Mouse (Mus musculus) heart, embryonic 16.5 days (tissue): ENCODE measurements around the gene Nsmce3. TPM values are rescaled to one million over a fixed set of nuclear protein-coding genes. Genes with fewer than 3 reads are reported as not detected.

Experiments
- ATAC-seq: fragments of 200-750 bp; cut with Nextera tagmentation; replicated peaks from 2 replicates; pipeline ENCODE4 v1.8.0; 2017; ENCODE audit warnings: moderate number of reproducible peaks; ENCODE audit not compliant: insufficient read depth, low FRiP score; ENCODE audit errors: extremely low read depth
- H3K27ac ChIP-seq: fragments of 300-500 bp; sonication (generic); 2 replicates; pipeline ENCODE4 v1.5.1; 2014; ENCODE audit warnings: mild to moderate bottlenecking, low read length, control low read depth, moderate library complexity
- H3K27me3 ChIP-seq: fragments of 300-500 bp; sonication (generic); 2 replicates; pipeline ENCODE4 v1.6.1; 2014; ENCODE audit warnings: low read length, mixed read lengths; ENCODE audit not compliant: control insufficient read depth, insufficient read depth
- H3K36me3 ChIP-seq: fragments of 300-500 bp; sonication (generic); 2 replicates; pipeline ENCODE4 v1.6.1; 2014; ENCODE audit not compliant: control insufficient read depth, insufficient read depth
- H3K4me1 ChIP-seq: fragments of 300-500 bp; sonication (generic); 2 replicates; pipeline ENCODE4 v1.6.1; 2014; ENCODE audit warnings: low read length, mixed read lengths; ENCODE audit not compliant: control insufficient read depth, insufficient read depth
- H3K4me2 ChIP-seq: fragments of 300-500 bp; sonication (generic); 2 replicates; pipeline ENCODE4 v1.6.1; 2014; ENCODE audit warnings: low read depth, mild to moderate bottlenecking, control low read depth, low read length
- H3K4me3 ChIP-seq: fragments of 300-500 bp; sonication (generic); 2 replicates; pipeline ENCODE4 v1.5.1; 2014; ENCODE audit warnings: mild to moderate bottlenecking, control low read depth, low read length
- H3K9ac ChIP-seq: fragments of 300-500 bp; sonication (generic); 2 replicates; pipeline ENCODE4 v1.6.1; 2014; ENCODE audit warnings: low read length, control low read depth
- H3K9me3 ChIP-seq: fragments of 300-500 bp; sonication (generic); replicated peaks from 2 replicates; pipeline ENCODE4 v1.6.1; 2016; ENCODE audit warnings: low read length; ENCODE audit not compliant: control insufficient read depth
- WGBS: fragments of 180-500 bp; shearing (Covaris S2); extraction: QIAGEN DNeasy Blood & Tissue Kit; methylation state at CpG from one replicate; pipeline ENCODE4 v1.1.7; 2014; 5-methylcytosine and 5-hydroxymethylcytosine counted together
- polyA plus RNA-seq: library from polyadenylated mRNA; unstranded; fragments of >200 nt; fragmentation: Nextera tagmentation; extraction: Ambion mirVana; gene quantifications from 2 replicates; pipeline ENCODE4 v1.2.1, GENCODE M21; 2015

The Nsmce3 gene
- polyA plus RNA-seq, 1 experiment from 2014 or later: 9.3 TPM

DNA sequence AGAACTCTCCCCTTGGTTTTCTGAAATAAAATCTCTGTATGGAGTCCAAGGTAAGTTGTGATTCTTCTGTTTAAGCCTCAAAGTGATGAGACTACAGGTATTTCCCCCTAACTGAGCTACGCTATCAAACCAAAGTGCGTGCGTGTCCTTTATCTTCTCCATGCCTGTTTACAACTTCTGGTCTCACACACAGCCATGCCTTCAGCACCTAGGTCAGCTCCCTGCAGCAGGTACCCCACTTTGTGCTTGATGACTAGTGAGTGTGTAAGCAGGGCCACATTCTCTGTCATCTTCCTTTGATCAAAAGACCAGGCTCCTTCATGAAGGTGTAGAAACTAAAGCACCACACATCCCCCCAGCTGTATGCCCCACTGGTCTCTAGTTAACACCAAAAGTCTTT lies 22.0 kb downstream of the Nsmce3 start:
- no peak for ATAC-seq
- 18% methylated on average over 3 of the region's 3 CpGs for WGBS
- no peak overlapping the region for H3K9ac ChIP-seq
- H3K9me3 ChIP-seq: no peaks in the 10 kb centered on the region
- no peak overlapping the region for H3K27ac ChIP-seq
- H3K4me2 ChIP-seq: no peak overlapping the region
- H3K4me1 ChIP-seq: 0 out of 2 replicates have a peak, but pooled peaks cover 4% of the 10 kb centered on the region
- H3K36me3 ChIP-seq: no peaks in the 10 kb centered on the region
- H3K27me3 ChIP-seq: no peaks in the 10 kb centered on the region
- H3K4me3 ChIP-seq: no peak overlapping the region

DNA sequence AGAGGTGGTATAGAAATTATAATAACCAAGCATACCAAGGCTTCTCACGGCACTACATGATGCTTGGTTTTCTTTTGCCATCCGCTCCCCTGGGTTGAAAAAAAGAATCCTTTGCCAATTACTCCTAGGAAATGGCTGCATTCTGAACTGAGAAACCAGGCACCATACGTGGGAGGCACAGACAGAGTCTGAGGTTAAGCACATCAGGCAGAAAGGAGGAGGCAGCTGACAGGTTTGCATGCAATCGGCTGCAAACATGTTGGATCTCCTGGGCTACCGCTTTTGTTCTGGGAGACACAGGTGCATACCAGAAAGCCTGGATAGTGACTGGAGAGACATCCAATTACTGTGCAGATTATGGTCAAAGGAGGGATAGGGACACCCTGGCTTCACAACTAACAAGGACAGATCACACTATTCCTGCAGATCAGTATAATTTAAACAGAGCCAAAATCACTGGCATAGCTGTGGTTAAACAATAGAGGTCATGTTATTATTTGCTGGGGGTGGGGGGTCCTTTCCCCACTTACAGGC lies 25.4 kb downstream of the Nsmce3 start:
- 75% methylated on average over 5 of the region's 5 CpGs for WGBS
- H3K4me3 ChIP-seq: no peak overlapping the region
- 0 out of 2 replicates have a peak, but pooled peaks cover 4% of the 10 kb centered on the region for H3K4me1 ChIP-seq
- no peak overlapping the region for H3K9ac ChIP-seq
- H3K4me2 ChIP-seq: no peak overlapping the region
- H3K36me3 ChIP-seq: no peaks in the 10 kb centered on the region
- ATAC-seq: no peak
- H3K27ac ChIP-seq: no peak overlapping the region
- H3K9me3 ChIP-seq: no peaks in the 10 kb centered on the region
- no peaks in the 10 kb centered on the region for H3K27me3 ChIP-seq

DNA sequence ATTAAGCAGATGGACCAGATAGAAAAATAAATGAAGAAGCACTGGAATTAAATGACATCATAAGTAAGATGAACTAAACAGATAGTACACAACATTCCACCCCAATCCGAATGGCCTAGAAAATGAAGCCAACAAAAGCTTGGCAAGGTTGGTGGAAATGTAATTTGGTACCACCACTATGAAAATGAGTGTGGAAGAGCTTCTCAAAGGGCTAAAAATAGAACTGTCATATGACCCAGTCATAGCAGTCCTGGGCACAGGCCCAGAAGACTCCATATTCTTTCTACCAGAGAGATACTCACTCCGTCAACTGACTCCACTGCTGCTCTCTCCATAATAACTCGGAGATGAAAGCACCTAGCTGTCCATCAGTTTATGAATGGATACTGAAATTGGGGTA lies 26.7 kb downstream of the Nsmce3 start:
- Histone ChIP-seq H3K4me1 (0 out of 2 replicates have a peak, but pooled peaks cover 4% of the 10 kb centered on the region), H3K27me3 (no peaks in the 10 kb centered on the region), H3K9ac (no peak overlapping the region), H3K4me2 (no peak overlapping the region), H3K9me3 (no peaks in the 10 kb centered on the region), H3K36me3 (no peaks in the 10 kb centered on the region), H3K27ac (no peak overlapping the region), H3K4me3 (no peak overlapping the region)
- ATAC-seq: no peak
- WGBS: 35% methylated on average over 3 of the region's 3 CpGs

DNA sequence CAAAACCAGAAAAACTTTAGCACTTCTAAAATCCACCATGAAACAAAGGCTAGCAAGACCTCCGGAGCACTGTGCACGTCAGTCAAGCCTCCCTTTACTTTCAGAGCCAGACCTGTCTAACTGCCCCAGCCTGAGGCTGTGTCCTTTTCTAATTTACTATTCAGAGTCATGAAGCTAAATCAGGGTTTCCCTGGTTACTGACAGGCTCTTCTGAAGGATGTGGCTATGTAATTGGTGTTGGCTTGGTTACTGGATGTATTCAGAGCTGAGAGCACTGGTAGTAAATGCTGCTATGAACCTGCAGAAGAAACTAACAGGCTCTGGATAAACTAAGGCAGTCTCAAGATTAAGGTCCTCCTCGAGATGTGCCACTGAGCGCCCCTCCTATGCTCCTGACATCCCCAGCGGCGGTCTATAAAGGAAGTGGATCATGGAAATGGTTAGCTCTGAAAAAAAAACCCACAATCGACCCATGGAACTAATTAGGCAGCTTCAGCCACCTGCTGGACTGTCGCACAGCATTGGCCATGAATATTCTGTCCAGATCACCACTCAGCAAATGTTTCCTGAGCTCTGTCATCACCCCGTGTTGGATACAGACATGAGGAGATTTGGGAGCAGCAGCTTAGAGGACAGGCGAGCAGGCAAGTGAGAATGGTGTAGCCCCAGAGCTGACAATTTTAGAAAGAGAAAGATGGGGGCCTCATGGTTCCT lies 31.7 kb downstream of the Nsmce3 start:
- H3K9me3 ChIP-seq: no peaks in the 10 kb centered on the region
- H3K36me3 ChIP-seq: no peaks in the 10 kb centered on the region
- H3K4me2 ChIP-seq: no peak overlapping the region
- H3K27ac ChIP-seq: no peak overlapping the region
- H3K4me1 ChIP-seq: peaks cover 6% of the 10 kb centered on the region; the same call in 1 of the 2 replicates
- ATAC-seq: no peak
- 63% methylated on average over 10 of the region's 10 CpGs for WGBS
- H3K4me3 ChIP-seq: no peak overlapping the region
- no peak overlapping the region for H3K9ac ChIP-seq
- no peaks in the 10 kb centered on the region for H3K27me3 ChIP-seq

- ATAC-seq: no peak
- peaks cover 6% of the 10 kb centered on the region; the same call in 1 of the 2 replicates for H3K4me1 ChIP-seq
- no peaks in the 10 kb centered on the region for H3K27me3 ChIP-seq
- H3K4me3 ChIP-seq: no peak overlapping the region
- no peak overlapping the region for H3K9ac ChIP-seq
- 66% methylated on average over 1 of the region's 1 CpGs for WGBS
- H3K36me3 ChIP-seq: no peaks in the 10 kb centered on the region
- peak overlapping the region; percentile 69 for H3K4me2 ChIP-seq
- H3K27ac ChIP-seq: no peak overlapping the region
- no peaks in the 10 kb centered on the region for H3K9me3 ChIP-seq
Observed at GRCm38 (mm10) chr7:64840576-64840895, 32.3 kb downstream of the Nsmce3 start.

GRCm38 (mm10) chr7:64839801-64840575 lies 32.8 kb downstream of the Nsmce3 start:
- Histone ChIP-seq H3K9me3 (no peaks in the 10 kb centered on the region), H3K9ac (peak overlapping the region; percentile 21; the same call in 1 of the 2 replicates), H3K4me2 (peak overlapping the region; percentile 69), H3K36me3 (no peaks in the 10 kb centered on the region), H3K27me3 (no peaks in the 10 kb centered on the region), H3K27ac (no peak overlapping the region), H3K4me1 (peaks cover 6% of the 10 kb centered on the region; the same call in 1 of the 2 replicates), H3K4me3 (peak overlapping the region; percentile 36)
- WGBS: 3% methylated on average over 21 of the region's 21 CpGs
- ATAC-seq: peak; percentile 72

GRCm38 (mm10) chr7:64839281-64839680 lies 33.5 kb downstream of the Nsmce3 start:
- Histone ChIP-seq H3K27ac (no peak overlapping the region), H3K9ac (no peak overlapping the region), H3K4me3 (no peak overlapping the region), H3K36me3 (no peaks in the 10 kb centered on the region), H3K9me3 (no peaks in the 10 kb centered on the region), H3K4me1 (peaks cover 6% of the 10 kb centered on the region; the same call in 1 of the 2 replicates), H3K27me3 (no peaks in the 10 kb centered on the region), H3K4me2 (no peak overlapping the region; the same call in 1 of the 2 replicates)
- ATAC-seq: no peak
- 55% methylated on average over 2 of the region's 2 CpGs for WGBS

DNA sequence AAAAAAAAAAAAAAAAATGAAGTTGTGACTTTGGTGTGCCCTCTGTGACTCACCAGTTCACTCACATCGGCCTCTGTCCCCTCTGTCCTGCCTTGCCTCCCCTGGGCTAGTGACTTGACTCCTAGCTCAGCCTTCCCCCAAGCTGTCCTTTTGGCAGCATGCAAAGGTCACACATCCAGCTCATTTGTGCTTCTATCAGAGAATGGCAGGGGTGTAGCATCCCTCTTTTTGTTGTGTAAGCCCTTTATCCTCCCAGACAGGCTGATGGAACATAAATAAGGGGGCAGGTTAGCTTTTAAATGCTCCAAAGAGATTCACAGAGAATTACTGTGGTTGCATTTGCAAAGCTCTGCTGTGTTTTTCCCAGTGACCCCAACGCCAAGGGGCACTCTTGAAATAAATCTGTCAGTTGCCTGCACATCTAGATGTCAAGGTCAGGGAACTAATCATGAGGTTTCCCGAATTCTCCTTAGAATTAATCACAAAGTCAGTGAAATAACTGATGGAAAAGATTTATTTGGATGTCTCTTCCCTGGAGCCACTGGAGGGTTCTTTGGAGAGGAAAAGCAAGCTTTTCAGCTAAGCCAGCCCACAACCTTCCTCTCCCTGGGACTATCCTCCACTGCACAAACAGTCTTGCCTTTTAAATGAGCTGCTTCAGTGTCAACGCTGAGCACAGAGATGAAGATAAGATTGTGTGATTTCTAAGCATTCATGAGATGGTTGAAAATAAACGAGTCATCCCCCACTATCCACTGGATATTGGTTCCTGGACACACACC lies 42.4 kb downstream of the Nsmce3 start:
- Histone ChIP-seq H3K36me3 (no peaks in the 10 kb centered on the region), H3K4me1 (no peaks in the 10 kb centered on the region), H3K27me3 (no peaks in the 10 kb centered on the region), H3K4me2 (no peak overlapping the region), H3K27ac (no peak overlapping the region), H3K9me3 (peaks cover 3% of the 10 kb centered on the region; the same call in 1 of the 2 replicates), H3K4me3 (no peak overlapping the region), H3K9ac (no peak overlapping the region)
- WGBS: 34% methylated on average over 5 of the region's 5 CpGs
- ATAC-seq: no peak
